Mouse (Mus musculus) CH12.LX (cell line): ENCODE results near the gene Rrp36. TPM values are rescaled to one million over a fixed set of nuclear protein-coding genes. Genes with fewer than 3 reads are reported as not detected.

Experiments used
- DNase-seq: peaks from one replicate; pipeline ENCODE4 v3.0.0-alpha.2; 2013; ENCODE audit errors: extremely low read depth
- H3K27ac ChIP-seq: 2 replicates; pipeline ENCODE4 v1.5.1; 2012; ENCODE audit warnings: low read depth, mild to moderate bottlenecking, control low read depth, moderate library complexity; ENCODE audit not compliant: insufficient read depth
- H3K27me3 ChIP-seq: replicated peaks from 2 replicates; pipeline ENCODE3; 2012; ENCODE audit warnings: inconsistent platforms
- H3K36me3 ChIP-seq, 2 experiments: replicated peaks in 1 of 2; 2 replicates each; pipeline versions ENCODE3 to v1.6.1; 2012; ENCODE audit warnings: inconsistent platforms in 1 of 2, low read length in 1 of 2, mild to moderate bottlenecking in 1 of 2, mixed read lengths in 1 of 2, moderate library complexity in 1 of 2; ENCODE audit not compliant: control insufficient read depth in 1 of 2, insufficient read depth in 1 of 2
- H3K4me1 ChIP-seq, 2 experiments: 2 replicates each; pipeline ENCODE4 v1.6.1; 2012; ENCODE audit warnings: inconsistent platforms in 1 of 2, moderate library complexity in 1 of 2; ENCODE audit not compliant: insufficient read depth in 2 of 2, control insufficient read depth in 1 of 2
- H3K4me2 ChIP-seq: 2 replicates; pipeline ENCODE4 v1.6.1; 2012; ENCODE audit warnings: low read depth, mild to moderate bottlenecking, control low read depth; ENCODE audit not compliant: poor library complexity, insufficient read depth, severe bottlenecking
- H3K4me3 ChIP-seq, 3 experiments: fragments of 150-350 bp in 1 of 3; sonication (generic) in 1 of 3; replicated peaks in 1 of 3; 2 replicates each; pipeline versions ENCODE3 to v1.5.1; 2011 to 2012; ENCODE audit warnings: low read depth in 2 of 3, low read length in 2 of 3, mild to moderate bottlenecking in 2 of 3, moderate library complexity in 2 of 3, control low read depth in 1 of 3, improper control_type of control experiment in 1 of 3, inconsistent platforms in 1 of 3, mixed read lengths in 1 of 3; ENCODE audit not compliant: poor library complexity in 1 of 3
- H3K79me2 ChIP-seq: replicated peaks from 2 replicates; pipeline ENCODE4 v1.6.1; 2012; ENCODE audit warnings: mild to moderate bottlenecking, moderate library complexity; ENCODE audit not compliant: control insufficient read depth, poor library complexity, insufficient read depth, severe bottlenecking; ENCODE audit errors: extremely low read depth
- H3K9ac ChIP-seq: 2 replicates; pipeline ENCODE4 v1.6.1; 2012; ENCODE audit warnings: low read depth, mild to moderate bottlenecking, control low read depth, moderate library complexity; ENCODE audit not compliant: insufficient read depth
- H3K9me3 ChIP-seq: replicated peaks from 2 replicates; pipeline ENCODE3; 2012; ENCODE audit warnings: low read length, inconsistent platforms, mixed read lengths
- CHD1 ChIP-seq: IDR thresholded peaks from 2 replicates; pipeline ENCODE4 v1.6.1; 2012; ENCODE audit warnings: low read depth, low read length, improper control_type of control experiment, inconsistent platforms
- CHD2 ChIP-seq: IDR thresholded peaks from 2 replicates; pipeline ENCODE4 v1.6.1; 2011; ENCODE audit warnings: low read length, improper control_type of control experiment
- E2F4 ChIP-seq: IDR thresholded peaks from 2 replicates; pipeline ENCODE4 v1.6.1; 2011; ENCODE audit warnings: low read depth, low read length, improper control_type of control experiment; ENCODE audit not compliant: insufficient replicate concordance
- EP300 ChIP-seq: IDR thresholded peaks from 2 replicates; pipeline ENCODE4 v1.6.1; 2011; ENCODE audit warnings: low read length, improper control_type of control experiment
- ETS1 ChIP-seq: conservative IDR thresholded peaks from 2 replicates; pipeline ENCODE4 v1.6.1; 2012; ENCODE audit warnings: low read depth, mild to moderate bottlenecking, inconsistent platforms, low read length, improper control_type of control experiment, moderate library complexity
- IRF4 ChIP-seq: IDR thresholded peaks from 2 replicates; pipeline ENCODE4 v1.6.1; 2014; ENCODE audit warnings: low read depth, mild to moderate bottlenecking, inconsistent platforms, low read length, improper control_type of control experiment
- JUN ChIP-seq: IDR thresholded peaks from 2 replicates; pipeline ENCODE4 v1.6.1; 2011; ENCODE audit warnings: low read depth, mild to moderate bottlenecking, low read length, improper control_type of control experiment, moderate library complexity; ENCODE audit not compliant: insufficient read depth
- MAFK ChIP-seq: IDR thresholded peaks from 2 replicates; pipeline ENCODE4 v1.6.1; 2011; ENCODE audit warnings: low read length, improper control_type of control experiment; ENCODE audit not compliant: insufficient replicate concordance
- MAX ChIP-seq: IDR thresholded peaks from 2 replicates; pipeline ENCODE4 v1.6.1; 2011; ENCODE audit warnings: low read length, improper control_type of control experiment
- MEF2A ChIP-seq: IDR thresholded peaks from 2 replicates; pipeline ENCODE4 v1.6.1; 2014; ENCODE audit warnings: low read depth, mild to moderate bottlenecking, inconsistent platforms, low read length, improper control_type of control experiment, borderline replicate concordance
- MYC ChIP-seq: IDR thresholded peaks from 2 replicates; pipeline ENCODE4 v1.6.1; 2011; ENCODE audit warnings: low read depth, mild to moderate bottlenecking, improper control_type of control experiment, low read length
- SMC3 ChIP-seq: IDR thresholded peaks from 2 replicates; pipeline ENCODE4 v1.6.1; 2011; ENCODE audit warnings: low read depth, low read length, improper control_type of control experiment
- TCF12 ChIP-seq: IDR thresholded peaks from 2 replicates; pipeline ENCODE4 v1.6.1; 2014; ENCODE audit warnings: low read depth, mild to moderate bottlenecking, inconsistent platforms, low read length, improper control_type of control experiment
- UBTF ChIP-seq: IDR thresholded peaks from 2 replicates; pipeline ENCODE4 v1.6.1; 2012; ENCODE audit warnings: low read depth, mild to moderate bottlenecking, inconsistent platforms, low read length, improper control_type of control experiment, moderate library complexity
- ZMIZ1 ChIP-seq: IDR thresholded peaks from 2 replicates; pipeline ENCODE4 v1.6.1; 2012; ENCODE audit warnings: low read depth, mild to moderate bottlenecking, inconsistent platforms, low read length, improper control_type of control experiment
- dilution Hi-C: fragments of 300-500 bp; cut with MboI; formaldehyde crosslinking; loops from 2 replicates; pipeline ENCODE4 v1.14.3; 2020; ENCODE audit warnings: low sequenced_read_pairs; ENCODE audit not compliant: extremely low pct_unique_long_range_greater_than_20kb, extremely low pct_ligation_motif_present
- in situ Hi-C: fragments of 300-500 bp; cut with MboI; formaldehyde crosslinking; loops from 3 replicates; pipeline ENCODE4 v1.14.3; 2019; ENCODE audit warnings: low sequenced_read_pairs, low pct_ligation_motif_present, low pct_unique_long_range_greater_than_20kb, mixed read lengths
- polyA plus RNA-seq: library from polyadenylated mRNA; unstranded; fragments of >175 nt; gene quantifications from 2 replicates; pipeline ENCODE4 v1.2.1, GENCODE M21; 2012; ENCODE audit warnings: low read depth; ENCODE audit not compliant: insufficient read length
- total RNA-seq, 2 experiments: library from RNA; depleted of rRNA; stranded (reverse); fragments of 300-350 nt in 1 of 2; fragments of >200 nt in 1 of 2; gene quantifications; 2 replicates each; pipeline ENCODE4 v1.2.3; 2012 to 2014

The Rrp36 gene
- total and polyA plus RNA-seq, 3 experiments: 38.1 to 53.6 (median 46.1) TPM

GRCm38 (mm10) chr17:46712442-46712841 lies 38.3 kb upstream of the Rrp36 start:
- H3K9me3 ChIP-seq: peaks cover 10% of the 10 kb centered on the region
- DNase-seq: no peak
- TF ChIP-seq UBTF (no peak), JUN (no peak), ZMIZ1 (no peak), E2F4 (no peak), IRF4 (no peak), ETS1 (no peak)
- TF ChIP-seq, all 38 proteins: peak for 0
- H3K27ac ChIP-seq: no peak overlapping the region
- in situ Hi-C loops (loop anchor here (5.0 kb wide), 1 partner anchor 60 kb away; the partner anchor contains the start of gene Cul7), dilution Hi-C loops (no loop called here)
- H3K4me1 ChIP-seq: peaks cover 6 to 18% of the 10 kb centered on the region in 2 experiments
- peak overlapping the region; percentile 84 to 99 (median 87) for H3K4me3 ChIP-seq
- H3K36me3 ChIP-seq: peaks cover 17 to 40% of the 10 kb centered on the region in 2 experiments
- peak overlapping the region; percentile 86 for H3K4me2 ChIP-seq
- peak overlapping the region; percentile 91 for H3K9ac ChIP-seq
- H3K27me3 ChIP-seq: no peaks in the 10 kb centered on the region
- peaks cover 19% of the 10 kb centered on the region for H3K79me2 ChIP-seq

GRCm38 (mm10) chr17:46711612-46712271 lies 37.6 kb upstream of the Rrp36 start:
- in situ Hi-C loops (loop anchor here (5.0 kb wide), 1 partner anchor 59 kb away; the partner anchor contains the start of gene Cul7), dilution Hi-C loops (no loop called here)
- DNase-seq: no peak
- Histone ChIP-seq H3K36me3 (peaks cover 17 to 35% of the 10 kb centered on the region in 2 experiments), H3K4me1 (peaks cover 6 to 18% of the 10 kb centered on the region in 2 experiments), H3K27ac (peak overlapping the region; percentile 15), H3K79me2 (peaks cover 19% of the 10 kb centered on the region), H3K4me2 (peak overlapping the region; percentile 86), H3K9ac (peak overlapping the region; percentile 91), H3K27me3 (no peaks in the 10 kb centered on the region), H3K4me3 (peak overlapping the region; percentile 84 to 99 (median 87)), H3K9me3 (peaks cover 10% of the 10 kb centered on the region)
- no peak for TF ChIP-seq EP300
- TF ChIP-seq SMC3: no peak
- TF ChIP-seq MAX: no peak
- no peak for TF ChIP-seq MEF2A
- TF ChIP-seq CHD2: no peak
- TF ChIP-seq ZMIZ1: no peak
- no peak for TF ChIP-seq UBTF
- no peak for TF ChIP-seq CHD1
- TF ChIP-seq MYC: no peak
- TF ChIP-seq TCF12: no peak
- TF ChIP-seq ETS1: no peak
- TF ChIP-seq MAFK: no peak
